Mouse (Mus musculus) limb, embryonic 13.5 days (tissue): Measurements from ENCODE around the gene Bbs4. TPM values are rescaled to one million over a fixed set of nuclear protein-coding genes. Genes with fewer than 3 reads are reported as not detected.

Source experiments
- ATAC-seq: fragments of 200-750 bp; cut with Nextera tagmentation; 2 replicates; pipeline ENCODE4 v1.8.0; 2017; ENCODE audit warnings: low read depth, moderate number of reproducible peaks, moderate TSS enrichment; ENCODE audit not compliant: low FRiP score
- H3K27ac ChIP-seq: fragments of 300-500 bp; sonication (generic); 2 replicates; pipeline ENCODE4 v1.5.1; 2015; ENCODE audit warnings: inconsistent platforms, mild to moderate bottlenecking, moderate library complexity
- H3K27me3 ChIP-seq: fragments of 300-500 bp; sonication (generic); 2 replicates; pipeline ENCODE4 v1.6.1; 2015; ENCODE audit warnings: mild to moderate bottlenecking, inconsistent platforms
- H3K36me3 ChIP-seq: fragments of 300-500 bp; sonication (generic); 2 replicates; pipeline ENCODE4 v1.6.1; 2015; ENCODE audit warnings: inconsistent platforms, mild to moderate bottlenecking, moderate library complexity
- H3K4me1 ChIP-seq: fragments of 300-500 bp; sonication (generic); 2 replicates; pipeline ENCODE4 v1.6.1; 2015; ENCODE audit warnings: inconsistent platforms
- H3K4me2 ChIP-seq: fragments of 300-500 bp; sonication (generic); replicated peaks from 2 replicates; pipeline ENCODE4 v1.6.1; 2015; ENCODE audit warnings: inconsistent platforms, mild to moderate bottlenecking, moderate library complexity
- H3K4me3 ChIP-seq: fragments of 300-500 bp; sonication (generic); 2 replicates; pipeline ENCODE4 v1.5.1; 2015; ENCODE audit warnings: moderate library complexity, mild to moderate bottlenecking, inconsistent platforms
- H3K9ac ChIP-seq: fragments of 300-500 bp; sonication (generic); 2 replicates; pipeline ENCODE4 v1.6.1; 2015; ENCODE audit warnings: mild to moderate bottlenecking, inconsistent platforms
- H3K9me3 ChIP-seq: fragments of 300-500 bp; sonication (generic); 2 replicates; pipeline ENCODE4 v1.6.1; 2016; ENCODE audit warnings: inconsistent platforms
- WGBS: fragments of 180-500 bp; shearing (Covaris S2); methylation state at CpG from one replicate; pipeline ENCODE4 v1.1.7; 2015; 5-methylcytosine and 5-hydroxymethylcytosine counted together
- polyA plus RNA-seq: library from polyadenylated mRNA; unstranded; fragments of >200 nt; fragmentation: Nextera tagmentation; extraction: Ambion mirVana; gene quantifications from 2 replicates; pipeline ENCODE4 v1.2.1, GENCODE M21; 2015

Gene Bbs4
- polyA plus RNA-seq, 1 experiment from 2014 or later, result 18.2 TPM

DNA sequence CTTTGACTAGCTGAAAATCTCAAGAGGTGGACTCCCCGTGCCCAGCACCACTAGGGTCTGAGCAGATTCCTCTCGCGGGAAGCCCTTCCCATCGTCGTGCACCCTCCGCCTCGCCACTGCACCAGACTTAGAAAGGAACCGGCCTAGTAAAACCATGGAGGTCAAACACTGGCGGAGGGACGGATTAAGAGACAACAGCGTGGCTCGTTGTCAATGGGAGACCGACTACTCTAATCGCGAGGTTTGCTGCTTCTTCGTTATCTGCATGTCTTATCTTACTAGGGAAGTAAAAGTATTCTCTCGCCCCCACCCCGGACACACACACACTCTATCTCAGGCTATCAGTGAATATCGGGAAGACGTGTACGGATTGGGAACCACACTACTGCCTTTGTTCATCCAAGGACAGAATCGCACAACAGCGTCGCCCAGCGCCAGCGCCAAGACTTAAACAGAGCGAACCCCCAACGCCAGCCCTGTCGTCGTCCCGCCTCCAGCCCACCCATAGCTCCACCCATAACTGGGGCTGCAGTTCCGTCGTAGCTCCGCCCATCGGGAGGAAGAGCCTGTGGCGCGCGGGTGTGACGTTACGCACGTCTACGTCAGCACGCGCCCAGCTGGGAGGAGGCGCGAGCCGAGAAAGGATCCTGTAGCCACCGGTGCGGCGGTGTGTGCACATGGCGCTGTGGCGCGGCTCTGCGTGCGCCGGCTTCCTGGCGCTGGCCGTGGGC is 62.2 kb downstream of the Bbs4 start, which contains the start of gene Adpgk:
Gene Adpgk, plus strand, starts transcription at position 602 of the 731 bp plus-strand sequence.
- H3K4me2 ChIP-seq, result peak within 1 kb of the TSS; percentile 75

DNA sequence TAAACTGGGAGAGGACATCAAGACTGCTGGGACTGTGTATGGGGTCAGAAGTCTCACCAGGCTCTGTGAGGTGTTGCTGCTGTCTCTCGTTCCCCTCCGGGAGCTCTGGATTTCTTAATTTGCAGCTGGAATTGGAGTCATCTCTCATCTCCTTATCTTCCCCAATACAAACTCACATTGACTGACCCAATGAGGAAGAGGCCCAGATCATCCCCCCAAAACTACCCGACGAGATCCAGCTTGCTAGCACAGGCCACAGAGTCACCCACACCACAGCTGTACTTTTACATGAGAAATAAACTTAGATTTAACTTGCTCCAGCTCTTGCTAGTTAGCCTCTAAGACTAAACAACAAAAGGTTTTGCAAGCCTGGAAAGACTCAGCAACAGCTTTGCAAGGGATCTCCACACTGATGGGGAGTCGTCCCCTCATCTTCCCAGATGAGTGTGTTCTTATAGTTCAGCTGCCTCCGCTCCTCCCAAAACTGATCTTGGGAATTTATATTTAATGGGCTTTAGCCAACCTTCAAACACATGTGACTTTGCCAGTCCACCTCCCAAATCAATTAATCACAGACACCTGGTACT is 63.7 kb downstream of the Bbs4 start:
- Histone ChIP-seq H3K9me3 (no peaks in the 10 kb centered on the region), H3K27me3 (no peaks in the 10 kb centered on the region), H3K27ac (peak overlapping the region; percentile 93), H3K4me1 (peaks cover 56% of the 10 kb centered on the region), H3K36me3 (no peaks in the 10 kb centered on the region), H3K9ac (no peak overlapping the region), H3K4me3 (no peak overlapping the region), H3K4me2 (0 out of 2 replicates have a peak overlapping the region, but pooled peaks have one; percentile 11)
- WGBS, result 22% methylated on average over 6 of the region's 6 CpGs
- no peak for ATAC-seq

More for the DNA sequence above, 62.2 kb downstream of the Bbs4 start, which contains the start of gene Adpgk:
- Histone ChIP-seq H3K27me3 (no peaks in the 10 kb centered on the region), H3K27ac (peak within 1 kb of the TSS; percentile 93), H3K4me1 (peaks cover 56% of the 10 kb centered on the region), H3K9me3 (no peaks in the 10 kb centered on the region), H3K4me3 (peak within 1 kb of the TSS; percentile 93), H3K9ac (peak within 1 kb of the TSS; percentile 93), H3K36me3 (no peaks in the 10 kb centered on the region)
- WGBS, result 2% methylated on average over 56 of the region's 58 CpGs
- ATAC-seq, result peak; percentile 96

DNA sequence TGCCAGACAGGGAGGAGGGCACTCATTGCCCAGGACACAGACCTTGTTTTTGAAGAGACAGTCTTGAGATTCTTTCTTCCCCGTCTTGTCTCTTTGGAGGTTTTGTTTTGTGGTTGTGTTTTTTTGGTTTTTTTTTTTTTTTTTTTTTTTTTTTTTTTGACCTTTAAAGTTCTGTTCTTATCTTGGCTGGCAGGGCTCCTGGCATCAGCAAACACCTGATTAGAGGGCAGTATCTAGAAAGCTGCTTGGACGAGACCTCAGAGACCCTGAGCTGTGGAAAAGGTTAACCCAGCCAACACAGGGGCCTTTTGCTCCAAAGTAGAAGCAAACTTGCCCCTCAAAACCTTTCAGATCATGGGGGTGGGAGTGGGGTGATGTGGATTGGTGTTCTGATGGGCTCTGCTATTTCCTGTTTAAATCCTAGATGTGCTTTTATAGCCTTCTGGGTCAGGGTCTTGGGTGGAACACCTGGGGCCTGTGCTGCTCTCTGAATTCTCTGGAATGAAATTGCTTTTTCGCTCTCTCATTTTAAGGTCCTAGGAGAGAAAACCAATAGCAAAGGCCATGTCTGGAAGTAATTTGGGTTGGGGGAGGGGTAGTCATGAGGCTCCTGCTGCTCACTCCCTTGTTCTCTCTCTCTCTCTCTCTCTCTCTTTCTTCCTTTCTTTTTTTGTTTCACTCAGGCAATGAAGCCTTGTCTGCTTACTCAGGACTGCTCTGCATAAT is 64.5 kb downstream of the Bbs4 start:
- H3K36me3 ChIP-seq, result no peaks in the 10 kb centered on the region
- peak overlapping the region; percentile 93 for H3K27ac ChIP-seq
- H3K27me3 ChIP-seq, result no peaks in the 10 kb centered on the region
- peak; percentile 21; the same call in 1 of the 2 replicates for ATAC-seq
- no peak overlapping the region for H3K4me3 ChIP-seq
- no peaks in the 10 kb centered on the region for H3K9me3 ChIP-seq
- H3K4me2 ChIP-seq, result 0 out of 2 replicates have a peak overlapping the region, but pooled peaks have one; percentile 14
- H3K9ac ChIP-seq, result no peak overlapping the region
- WGBS, result 34% methylated on average over 3 of the region's 3 CpGs
- H3K4me1 ChIP-seq, result peaks cover 58% of the 10 kb centered on the region

DNA sequence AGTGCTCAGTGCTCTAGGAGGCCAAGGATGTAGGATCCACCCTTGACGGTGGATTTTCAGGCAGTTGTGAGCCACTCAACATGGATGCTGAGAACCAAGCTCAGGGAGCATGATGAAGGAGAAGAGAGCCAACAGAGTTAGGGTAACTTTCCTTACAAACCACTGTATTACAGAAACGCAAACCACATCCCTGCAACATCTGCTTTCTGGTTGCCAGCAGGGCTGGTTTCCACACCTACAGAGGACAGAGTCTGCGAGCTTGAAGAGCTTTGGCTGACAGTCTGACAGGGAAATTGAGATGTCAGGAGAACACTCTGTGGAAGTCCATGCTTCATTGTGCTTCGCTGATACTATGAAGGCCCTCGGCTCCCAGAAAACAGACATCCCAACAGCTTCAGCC is 65.2 kb downstream of the Bbs4 start:
- no peak for ATAC-seq
- peaks cover 52% of the 10 kb centered on the region for H3K4me1 ChIP-seq
- H3K9me3 ChIP-seq, result no peaks in the 10 kb centered on the region

DNA sequence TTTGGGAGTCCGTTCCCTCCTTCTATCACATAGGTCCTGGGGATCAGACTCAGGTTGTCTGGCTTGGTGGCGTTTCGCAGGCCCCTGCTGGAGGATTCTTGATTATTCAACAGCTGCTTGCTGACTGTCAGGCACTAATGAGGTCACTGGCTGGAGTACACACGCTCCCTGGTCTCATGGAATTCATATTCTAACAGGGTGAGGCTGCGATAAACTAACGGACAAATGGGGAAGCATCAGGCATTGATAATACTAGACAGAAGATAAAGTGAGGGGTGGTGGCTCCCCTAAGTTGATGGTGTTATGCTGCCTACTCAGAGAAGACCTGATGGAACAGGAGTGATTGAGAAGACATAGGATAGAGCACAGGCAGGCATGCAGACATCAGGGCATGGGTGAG is 67.7 kb downstream of the Bbs4 start:
- H3K9ac ChIP-seq, result no peak overlapping the region
- no peak for ATAC-seq
- no peaks in the 10 kb centered on the region for H3K36me3 ChIP-seq
- no peaks in the 10 kb centered on the region for H3K27me3 ChIP-seq
- WGBS, result 79% methylated on average over 6 of the region's 6 CpGs
- no peak overlapping the region for H3K27ac ChIP-seq
- H3K9me3 ChIP-seq, result no peaks in the 10 kb centered on the region
- no peak overlapping the region for H3K4me2 ChIP-seq
- H3K4me3 ChIP-seq, result no peak overlapping the region
- peaks cover 46% of the 10 kb centered on the region for H3K4me1 ChIP-seq

More for the DNA sequence above, 65.2 kb downstream of the Bbs4 start:
- 63% methylated on average over 5 of the region's 5 CpGs for WGBS
- H3K4me3 ChIP-seq, result no peak overlapping the region
- H3K36me3 ChIP-seq, result no peaks in the 10 kb centered on the region
- no peak overlapping the region for H3K4me2 ChIP-seq
- peak overlapping the region; percentile 93 for H3K27ac ChIP-seq
- H3K27me3 ChIP-seq, result no peaks in the 10 kb centered on the region
- H3K9ac ChIP-seq, result no peak overlapping the region

DNA sequence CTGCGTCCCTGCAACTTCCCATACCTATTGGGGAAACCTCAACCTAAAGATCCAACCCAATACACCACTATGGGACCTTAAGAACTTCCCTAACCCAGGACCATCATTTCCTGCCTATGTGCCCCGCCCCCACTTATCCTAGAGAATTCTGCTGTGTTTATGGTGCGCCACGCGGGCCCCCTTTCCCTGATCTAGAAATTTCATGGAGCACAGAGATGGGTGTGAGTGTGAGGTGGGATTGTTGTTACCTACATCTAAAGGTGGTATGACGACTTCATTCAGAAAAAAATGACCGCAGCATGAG is 70.7 kb downstream of the Bbs4 start:
- Histone ChIP-seq H3K27ac (no peak overlapping the region), H3K36me3 (no peaks in the 10 kb centered on the region), H3K4me1 (peaks cover 16% of the 10 kb centered on the region; the same call in 1 of the 2 replicates), H3K4me2 (peak overlapping the region; percentile 48), H3K4me3 (0 out of 2 replicates have a peak overlapping the region, but pooled peaks have one; percentile 12), H3K9ac (no peak overlapping the region), H3K9me3 (no peaks in the 10 kb centered on the region), H3K27me3 (no peaks in the 10 kb centered on the region)
- ATAC-seq, result no peak
- 52% methylated on average over 7 of the region's 7 CpGs for WGBS

DNA sequence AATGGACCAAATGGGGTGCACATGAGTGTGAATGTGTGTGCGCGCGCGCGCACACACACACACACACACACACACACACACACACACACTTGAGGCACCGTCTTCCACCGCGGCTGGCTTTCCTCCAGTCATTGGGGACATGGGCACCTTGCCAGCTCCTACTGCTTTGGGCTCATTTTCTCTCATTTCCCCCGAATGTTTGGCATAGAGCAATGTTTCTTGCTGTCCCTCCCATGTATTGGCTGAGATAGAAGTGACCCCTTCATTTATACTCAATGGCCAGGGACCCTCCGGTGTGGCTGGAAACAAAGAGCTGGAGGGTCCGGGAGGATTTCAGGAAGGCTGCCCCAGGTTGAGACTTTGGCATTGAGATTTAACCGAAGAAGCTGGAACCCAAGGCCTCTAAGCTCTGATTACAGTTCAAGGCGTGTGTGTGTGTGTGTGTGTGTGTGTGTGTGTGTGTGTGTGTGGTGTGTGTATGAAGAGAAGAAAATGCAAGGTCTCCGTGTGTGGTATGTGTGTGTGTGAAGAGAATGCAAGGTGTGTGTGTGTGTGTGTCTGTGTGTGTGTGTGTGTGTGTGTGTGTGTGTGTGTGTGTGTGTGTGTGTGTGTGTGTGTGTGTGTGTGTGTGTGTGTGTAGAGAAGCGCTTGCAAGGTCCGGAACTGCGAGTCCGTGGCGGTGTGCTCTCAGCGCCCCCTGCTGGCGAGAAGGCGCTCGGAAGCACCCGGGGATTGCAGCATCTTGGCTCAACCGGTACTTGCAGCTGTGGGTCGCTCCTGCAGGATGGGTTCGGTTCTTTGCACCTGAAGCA is 71.2 kb downstream of the Bbs4 start:
- ATAC-seq, result no peak
- H3K4me3 ChIP-seq, result 0 out of 2 replicates have a peak overlapping the region, but pooled peaks have one; percentile 12
- H3K9me3 ChIP-seq, result no peaks in the 10 kb centered on the region
- no peaks in the 10 kb centered on the region for H3K36me3 ChIP-seq
- 43% methylated on average over 21 of the region's 27 CpGs for WGBS
- H3K4me1 ChIP-seq, result peaks cover 12% of the 10 kb centered on the region; the same call in 1 of the 2 replicates
- no peak overlapping the region for H3K27ac ChIP-seq
- H3K4me2 ChIP-seq, result peak overlapping the region; percentile 48
- H3K27me3 ChIP-seq, result no peaks in the 10 kb centered on the region
- no peak overlapping the region for H3K9ac ChIP-seq

DNA sequence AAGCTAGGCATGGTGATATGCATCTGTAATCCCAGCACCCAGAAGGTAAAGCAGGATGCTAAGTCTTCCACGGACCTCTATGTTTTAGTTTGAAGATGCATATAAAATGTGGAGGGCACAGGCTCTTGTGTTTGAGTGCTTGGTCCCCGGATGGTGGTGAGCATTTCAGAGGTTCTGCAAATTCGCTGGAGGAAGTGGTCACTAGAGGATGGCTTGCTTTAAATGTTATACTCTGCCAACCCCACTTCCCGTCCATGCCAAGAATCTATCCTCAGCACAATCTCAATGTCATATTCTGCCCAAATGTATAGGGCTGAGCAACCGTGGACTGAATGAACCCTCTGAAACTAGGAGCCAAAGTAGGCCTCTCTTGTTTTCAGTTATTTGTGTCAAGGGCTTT is 72.4 kb downstream of the Bbs4 start:
- no peaks in the 10 kb centered on the region for H3K27me3 ChIP-seq
- WGBS, result 91% methylated on average over 5 of the region's 5 CpGs
- H3K4me2 ChIP-seq, result no peak overlapping the region
- ATAC-seq, result no peak
- peaks cover 12% of the 10 kb centered on the region; the same call in 1 of the 2 replicates for H3K4me1 ChIP-seq
- no peak overlapping the region for H3K27ac ChIP-seq
- H3K9ac ChIP-seq, result no peak overlapping the region
- no peaks in the 10 kb centered on the region for H3K9me3 ChIP-seq
- no peak overlapping the region for H3K4me3 ChIP-seq
- H3K36me3 ChIP-seq, result no peaks in the 10 kb centered on the region

DNA sequence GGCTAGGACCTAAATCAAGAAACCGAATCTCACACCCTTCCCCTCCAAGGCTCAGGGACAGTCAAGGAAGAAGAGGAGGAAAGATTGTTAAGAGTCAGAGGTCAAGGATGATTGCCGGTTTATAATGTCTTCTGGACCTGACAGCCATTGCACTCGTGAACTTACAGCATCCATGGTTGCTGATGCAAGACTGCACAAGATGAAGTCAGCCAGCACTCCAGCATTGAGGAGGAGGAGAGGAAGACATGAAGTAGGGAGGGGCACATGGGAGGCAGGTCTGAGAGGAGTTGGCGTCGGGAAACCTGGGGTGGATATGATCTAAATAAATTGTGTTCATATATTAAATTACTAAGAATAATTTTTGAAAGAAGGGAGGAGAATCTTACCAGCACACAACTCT is 74.6 kb downstream of the Bbs4 start:
- Histone ChIP-seq H3K27me3 (no peaks in the 10 kb centered on the region), H3K4me3 (no peak overlapping the region), H3K4me1 (peaks cover 8% of the 10 kb centered on the region; the same call in 1 of the 2 replicates), H3K9ac (no peak overlapping the region), H3K36me3 (no peaks in the 10 kb centered on the region), H3K9me3 (no peaks in the 10 kb centered on the region), H3K27ac (no peak overlapping the region), H3K4me2 (no peak overlapping the region)
- ATAC-seq, result no peak
- 84% methylated on average over 5 of the region's 5 CpGs for WGBS

DNA sequence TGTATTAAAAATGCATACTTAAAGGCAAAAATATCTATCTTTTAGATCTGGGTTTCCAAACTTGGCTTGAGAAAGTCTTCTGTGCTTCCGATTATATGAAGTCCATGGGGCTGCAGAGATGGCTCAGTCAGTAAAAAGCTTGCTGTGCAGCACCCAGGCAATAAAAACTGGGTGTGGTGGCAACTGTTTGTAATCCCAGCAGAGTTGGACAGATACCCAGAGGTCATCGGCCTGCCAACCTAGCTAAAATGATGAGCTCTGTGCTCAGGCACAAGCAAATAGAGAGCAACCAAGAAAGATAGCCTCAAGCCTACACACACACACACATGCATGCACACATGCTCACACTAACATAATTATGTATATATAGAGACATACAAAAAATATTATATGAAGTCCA is 75.1 kb downstream of the Bbs4 start:
- no peak for ATAC-seq
- no peaks in the 10 kb centered on the region for H3K27me3 ChIP-seq
- H3K4me3 ChIP-seq, result no peak overlapping the region
- no peaks in the 10 kb centered on the region for H3K36me3 ChIP-seq
- H3K4me2 ChIP-seq, result no peak overlapping the region
- 0 out of 2 replicates have a peak, but pooled peaks cover 2% of the 10 kb centered on the region for H3K9me3 ChIP-seq
- no peak overlapping the region for H3K9ac ChIP-seq
- whole genome bisulfite sequencing, result 94% methylated on average over 2 of the region's 2 CpGs
- peaks cover 8% of the 10 kb centered on the region; the same call in 1 of the 2 replicates for H3K4me1 ChIP-seq
- no peak overlapping the region for H3K27ac ChIP-seq

DNA sequence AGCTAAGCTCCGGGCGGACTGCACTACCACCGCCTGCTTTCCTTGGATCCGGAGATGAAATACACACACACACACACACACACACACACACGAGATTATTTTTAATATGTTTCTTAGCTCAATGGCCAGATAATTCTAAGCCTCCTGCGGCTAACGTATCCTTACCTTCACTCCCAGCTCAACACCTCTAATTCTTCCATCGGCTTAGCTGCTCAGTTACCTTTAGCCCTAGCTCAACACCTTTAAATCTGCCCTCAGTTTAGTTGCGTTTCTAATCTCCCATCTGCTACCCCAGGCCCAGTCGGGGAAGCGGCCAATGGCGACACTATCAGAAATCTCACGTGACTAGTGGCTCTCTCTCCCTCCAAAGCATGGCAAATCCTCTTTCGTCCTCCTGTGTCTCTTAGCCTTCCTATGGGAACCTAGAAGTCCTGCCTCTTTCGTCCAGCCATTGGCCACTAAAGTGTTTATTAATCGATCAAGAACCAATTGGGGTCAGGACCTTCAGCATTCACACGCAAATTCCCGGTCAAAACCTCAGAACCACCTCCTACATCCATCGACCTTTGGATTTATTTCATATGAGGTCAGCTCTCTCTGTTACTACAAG is 78.4 kb downstream of the Bbs4 start:
- ATAC-seq, result no peak
- Histone ChIP-seq H3K27ac (no peak overlapping the region), H3K36me3 (no peaks in the 10 kb centered on the region), H3K4me3 (no peak overlapping the region), H3K9ac (no peak overlapping the region), H3K4me2 (no peak overlapping the region), H3K4me1 (no peaks in the 10 kb centered on the region; the same call in 1 of the 2 replicates), H3K9me3 (0 out of 2 replicates have a peak, but pooled peaks cover 4% of the 10 kb centered on the region), H3K27me3 (no peaks in the 10 kb centered on the region)
- WGBS, result 85% methylated on average over 19 of the region's 19 CpGs
